Mouse (Mus musculus) midbrain, embryonic 16.5 days (tissue): ENCODE data around the gene Mrpl18. TPM values are rescaled to one million over a fixed set of nuclear protein-coding genes. Genes with fewer than 3 reads are reported as not detected.

Experiments used
- ATAC-seq: fragments of 200-750 bp; cut with Nextera tagmentation; 2 replicates; pipeline ENCODE4 v1.8.0; 2017; ENCODE audit warnings: moderate TSS enrichment
- H3K27ac ChIP-seq: fragments of 300-500 bp; sonication (generic); 2 replicates; pipeline ENCODE4 v1.5.1; 2014; ENCODE audit warnings: mild to moderate bottlenecking, low read length, mixed read lengths
- H3K27me3 ChIP-seq: fragments of 300-500 bp; sonication (generic); 2 replicates; pipeline ENCODE4 v1.6.1; 2014; ENCODE audit warnings: low read depth, low read length, mixed read lengths; ENCODE audit not compliant: control insufficient read depth, insufficient read depth
- H3K36me3 ChIP-seq: fragments of 300-500 bp; sonication (generic); 2 replicates; pipeline ENCODE4 v1.6.1; 2014; ENCODE audit warnings: mild to moderate bottlenecking, low read length, moderate library complexity, mixed read lengths; ENCODE audit not compliant: control insufficient read depth, insufficient read depth
- H3K4me1 ChIP-seq: fragments of 300-500 bp; sonication (generic); 2 replicates; pipeline ENCODE4 v1.6.1; 2014; ENCODE audit warnings: mild to moderate bottlenecking, low read length, mixed read lengths; ENCODE audit not compliant: control insufficient read depth, insufficient read depth
- H3K4me2 ChIP-seq: fragments of 300-500 bp; sonication (generic); 2 replicates; pipeline ENCODE4 v1.6.1; 2014; ENCODE audit warnings: mild to moderate bottlenecking, low read length, mixed read lengths
- H3K4me3 ChIP-seq: fragments of 300-500 bp; sonication (generic); 2 replicates; pipeline ENCODE4 v1.5.1; 2014; ENCODE audit warnings: low read depth, mild to moderate bottlenecking, low read length, moderate library complexity, mixed read lengths
- H3K9ac ChIP-seq: fragments of 300-500 bp; sonication (generic); 2 replicates; pipeline ENCODE4 v1.6.1; 2014; ENCODE audit warnings: low read depth, low read length, mixed read lengths
- H3K9me3 ChIP-seq: fragments of 300-500 bp; sonication (generic); replicated peaks from 2 replicates; pipeline ENCODE4 v1.6.1; 2014; ENCODE audit warnings: mild to moderate bottlenecking, low read length, mixed read lengths; ENCODE audit not compliant: control insufficient read depth, poor library complexity, severe bottlenecking
- WGBS: fragments of 180-500 bp; shearing (Covaris S2); extraction: QIAGEN DNeasy Blood & Tissue Kit; methylation state at CpG from one replicate; pipeline ENCODE4 v1.1.7; 2014; 5-methylcytosine and 5-hydroxymethylcytosine counted together
- microRNA-seq: library from miRNA; unstranded; fragments of <30 nt; microRNA quantifications from one replicate; pipeline ENCODE4, GENCODE M21; 2017
- polyA plus RNA-seq: library from polyadenylated mRNA; unstranded; fragments of >200 nt; fragmentation: Nextera tagmentation; extraction: Ambion mirVana; gene quantifications from 2 replicates; pipeline ENCODE4 v1.2.1, GENCODE M21; 2015

The Mrpl18 gene
- polyA plus RNA-seq, 1 experiment from 2014 or later = 117 TPM

DNA sequence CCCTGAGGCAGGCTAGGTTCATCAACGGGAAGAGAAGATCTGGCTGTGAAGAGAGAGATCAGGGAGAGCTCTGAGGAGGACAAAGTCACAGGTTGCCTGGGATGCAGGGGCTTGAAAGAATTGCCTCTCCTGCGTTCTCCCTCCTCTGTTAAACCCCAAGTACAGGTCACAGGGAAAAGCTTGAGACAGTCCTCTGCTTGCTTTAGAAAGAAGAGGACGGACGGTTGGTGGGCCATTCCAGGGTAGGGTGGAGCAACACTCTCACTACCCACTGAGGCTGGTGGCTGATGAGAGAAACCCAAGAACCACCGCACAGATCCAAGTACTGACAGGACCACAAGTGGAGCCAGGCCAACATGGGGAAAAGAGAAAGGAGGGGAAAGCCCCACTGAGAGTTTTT, 40.4 kb downstream of the Mrpl18 start, which contains the start of gene Mrgprh:
TSS of gene Mrgprh (plus strand) at position 301 of the 400 bp plus-strand sequence.
- WGBS = 73% methylated on average over 5 of the region's 5 CpGs
- no peak within 1 kb of the TSS for H3K27ac ChIP-seq

DNA sequence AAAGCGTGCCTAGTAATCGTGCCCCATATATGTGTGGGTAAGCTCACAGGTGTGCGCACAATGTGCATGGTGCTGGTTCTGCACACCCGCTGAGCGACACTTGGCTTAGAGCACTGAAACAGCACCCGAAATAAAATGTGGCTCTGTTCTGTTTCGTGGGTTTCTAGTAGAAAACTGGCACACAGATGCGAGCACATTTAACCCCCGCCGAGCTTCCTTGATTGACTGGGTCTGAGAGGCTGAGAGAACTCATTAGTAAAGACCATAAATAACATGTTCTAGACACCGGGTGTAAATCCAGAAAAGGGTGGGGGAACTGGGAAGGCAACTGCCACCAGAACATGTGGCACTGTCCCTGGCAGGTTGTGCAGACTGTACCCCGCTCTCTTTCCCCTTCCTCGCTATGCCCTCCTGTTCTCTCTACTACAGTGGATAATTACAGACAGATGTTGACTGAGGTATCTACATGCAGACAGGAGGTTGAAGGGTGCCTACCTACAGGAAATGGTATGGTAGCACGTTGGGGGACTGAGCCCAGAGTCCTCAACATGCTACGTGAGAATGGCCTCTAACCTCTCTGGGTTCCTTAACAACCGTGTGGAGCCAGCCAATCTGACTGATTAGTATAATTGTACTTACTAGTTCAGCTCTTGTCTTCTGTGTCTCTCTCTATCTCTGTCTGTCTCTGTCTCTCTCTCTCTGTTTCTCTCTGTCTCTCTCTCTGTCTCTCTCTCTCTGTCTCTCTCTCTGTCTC, 43.7 kb downstream of the Mrpl18 start:
- 79% methylated on average over 16 of the region's 16 CpGs for WGBS
- no peaks in the 10 kb centered on the region for H3K27me3 ChIP-seq
- no peak overlapping the region for H3K4me3 ChIP-seq
- no peaks in the 10 kb centered on the region for H3K9me3 ChIP-seq
- no peak overlapping the region for H3K27ac ChIP-seq
- no peak overlapping the region for H3K4me2 ChIP-seq
- no peak for ATAC-seq
- no peaks in the 10 kb centered on the region for H3K36me3 ChIP-seq
- no peak overlapping the region for H3K9ac ChIP-seq
- no peaks in the 10 kb centered on the region for H3K4me1 ChIP-seq

More for the DNA sequence above, 40.4 kb downstream of the Mrpl18 start, which contains the start of gene Mrgprh:
- Histone ChIP-seq H3K9ac (no peak within 1 kb of the TSS), H3K36me3 (no peaks in the 10 kb centered on the region), H3K4me3 (no peak within 1 kb of the TSS), H3K4me1 (no peaks in the 10 kb centered on the region; the same call in 1 of the 2 replicates), H3K4me2 (no peak within 1 kb of the TSS), H3K27me3 (no peaks in the 10 kb centered on the region), H3K9me3 (no peaks in the 10 kb centered on the region)
- no peak for ATAC-seq

DNA sequence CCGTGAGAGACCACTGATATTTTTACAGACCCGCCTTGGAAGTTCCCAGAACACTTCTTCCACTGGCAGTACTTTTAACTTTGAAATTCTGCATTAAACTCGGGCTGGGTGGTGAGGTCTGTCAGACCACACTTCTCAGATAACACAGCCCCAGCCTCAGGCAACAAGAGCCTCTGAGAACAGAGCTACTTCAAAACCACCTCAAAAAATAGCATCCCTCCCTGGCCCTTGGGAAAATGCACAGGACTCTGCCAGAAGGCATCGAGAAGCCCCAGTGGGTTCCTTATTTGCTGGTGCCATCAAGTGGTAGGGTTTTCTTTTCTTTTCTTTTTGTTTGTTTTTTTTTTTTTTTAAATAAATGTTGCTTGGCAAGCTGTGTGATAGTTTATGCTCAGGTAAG, 47.5 kb downstream of the Mrpl18 start:
- 44% methylated on average over 4 of the region's 4 CpGs for WGBS
- Histone ChIP-seq H3K4me1 (no peaks in the 10 kb centered on the region), H3K27me3 (no peaks in the 10 kb centered on the region), H3K4me2 (no peak overlapping the region), H3K36me3 (no peaks in the 10 kb centered on the region), H3K4me3 (no peak overlapping the region), H3K9ac (no peak overlapping the region), H3K9me3 (no peaks in the 10 kb centered on the region), H3K27ac (no peak overlapping the region)
- ATAC-seq = no peak

DNA sequence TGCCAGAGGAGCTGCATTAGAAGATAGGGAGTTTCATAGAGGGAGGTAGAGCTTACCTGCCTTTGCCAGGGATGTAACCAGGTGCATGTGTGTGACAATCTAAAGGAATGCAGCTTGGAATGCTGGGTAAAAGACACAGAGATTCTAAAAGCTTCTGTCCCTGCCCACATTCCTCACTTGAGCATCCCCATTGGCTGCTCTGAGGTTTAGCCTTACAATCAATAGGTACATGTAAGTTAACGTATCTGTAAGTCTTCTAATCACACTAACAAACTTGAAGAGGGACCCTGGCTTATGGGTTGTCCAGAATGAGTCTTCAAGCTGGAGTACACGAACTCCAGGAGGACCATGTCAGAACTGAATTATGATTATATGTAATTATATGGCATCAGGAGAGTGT, 48.1 kb downstream of the Mrpl18 start, which contains the start of gene Mas1:
TSS of gene Mas1 (minus strand) at position 101 of the 400 bp plus-strand sequence.
- Histone ChIP-seq H3K9ac (no peak within 1 kb of the TSS), H3K4me1 (no peaks in the 10 kb centered on the region), H3K4me3 (no peak within 1 kb of the TSS), H3K9me3 (no peaks in the 10 kb centered on the region), H3K36me3 (no peaks in the 10 kb centered on the region), H3K27ac (no peak within 1 kb of the TSS), H3K27me3 (no peaks in the 10 kb centered on the region), H3K4me2 (no peak within 1 kb of the TSS)
- 70% methylated on average over 2 of the region's 2 CpGs for WGBS
- ATAC-seq = no peak

DNA sequence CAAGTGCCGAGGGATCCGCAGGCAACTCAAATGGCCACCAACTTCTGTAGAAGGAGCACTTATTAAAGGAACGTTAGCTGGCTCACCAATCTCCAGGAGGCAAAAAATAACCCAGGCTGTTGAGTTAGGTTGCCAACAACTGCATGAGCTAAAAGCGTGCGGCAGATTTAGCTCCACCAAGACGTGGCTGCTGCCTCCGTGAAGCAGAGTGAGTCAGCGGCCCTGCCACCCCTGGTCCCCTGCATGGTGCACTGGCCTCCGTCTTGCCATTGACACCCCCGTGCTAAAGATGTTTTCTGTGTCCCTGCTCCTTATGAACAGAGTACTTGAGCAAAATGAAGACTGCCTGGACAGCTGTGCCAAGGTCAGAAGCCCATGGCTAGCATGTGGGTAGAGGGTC, 49.3 kb downstream of the Mrpl18 start:
- Histone ChIP-seq H3K4me1 (no peaks in the 10 kb centered on the region), H3K27ac (no peak overlapping the region), H3K27me3 (no peaks in the 10 kb centered on the region), H3K9ac (no peak overlapping the region), H3K36me3 (no peaks in the 10 kb centered on the region), H3K4me2 (no peak overlapping the region), H3K4me3 (no peak overlapping the region), H3K9me3 (no peaks in the 10 kb centered on the region)
- no peak for ATAC-seq
- 84% methylated on average over 10 of the region's 10 CpGs for WGBS

DNA sequence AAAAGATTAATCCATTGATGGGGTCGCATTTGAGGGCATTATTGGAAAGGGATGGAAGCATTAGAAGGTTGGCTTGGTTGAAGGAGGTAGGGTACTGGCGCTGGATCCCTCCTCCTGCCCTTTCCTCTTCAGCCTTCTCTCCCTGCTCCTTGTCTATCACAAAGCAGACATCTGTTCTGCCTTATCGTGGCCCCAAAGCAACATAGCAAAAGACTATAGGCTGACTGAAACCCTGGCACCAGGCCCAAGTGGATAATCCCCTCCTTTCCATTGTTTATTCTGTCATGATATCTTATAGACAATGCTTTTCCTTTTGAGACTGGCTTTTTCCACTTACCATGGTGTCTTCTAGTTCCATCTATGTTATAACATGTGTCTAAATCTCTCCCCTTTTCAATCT, 50.7 kb downstream of the Mrpl18 start:
- Histone ChIP-seq H3K27me3 (no peaks in the 10 kb centered on the region), H3K9ac (no peak overlapping the region), H3K4me3 (no peak overlapping the region), H3K4me1 (no peaks in the 10 kb centered on the region), H3K4me2 (no peak overlapping the region), H3K27ac (no peak overlapping the region), H3K9me3 (no peaks in the 10 kb centered on the region), H3K36me3 (no peaks in the 10 kb centered on the region)
- ATAC-seq = no peak
- WGBS = 55% methylated on average over 3 of the region's 3 CpGs

DNA sequence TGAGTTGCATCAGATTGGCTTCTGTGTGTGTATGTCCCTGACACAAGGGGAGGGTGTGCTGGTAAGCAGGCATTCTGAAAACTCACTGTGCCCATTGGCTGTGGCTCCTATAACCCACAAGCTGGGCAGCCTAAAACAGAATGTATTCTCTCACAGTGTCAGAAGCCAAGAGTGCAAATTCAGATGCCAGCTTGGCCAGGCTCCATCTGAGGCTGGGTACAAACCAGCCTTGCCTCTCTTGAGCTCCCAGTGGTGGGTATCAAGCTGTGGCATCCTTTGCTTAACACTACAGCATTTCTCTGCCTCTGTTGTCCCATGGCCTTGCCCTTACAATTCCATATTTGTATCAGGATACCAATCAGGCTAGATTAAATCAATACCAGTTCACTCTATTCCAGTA, 52.0 kb downstream of the Mrpl18 start:
- no peak for ATAC-seq
- Histone ChIP-seq H3K9ac (no peak overlapping the region), H3K27me3 (no peaks in the 10 kb centered on the region), H3K9me3 (no peaks in the 10 kb centered on the region), H3K27ac (no peak overlapping the region), H3K4me3 (no peak overlapping the region), H3K4me1 (no peaks in the 10 kb centered on the region), H3K36me3 (no peaks in the 10 kb centered on the region), H3K4me2 (no peak overlapping the region)

Small RNA genes within 50 kb of the gene (microRNA-seq; reads per million reads assigned to microRNA genes)
- not detected for gene Gm24085

Other genes starting within 250 kb of the Mrpl18 start
- not detected in 2 replicates for gene Slc22a1, start 240.5 kb downstream of the Mrpl18 start, polyA plus RNA-seq
- gene Igf2r, start 146.7 kb downstream of the Mrpl18 start, polyA plus RNA-seq = 9.6 and 10.9 TPM in 2 replicates
- gene Mas1, start 48.2 kb downstream of the Mrpl18 start, polyA plus RNA-seq = not detected in 2 replicates
- gene Mrgprh, start 40.3 kb downstream of the Mrpl18 start, polyA plus RNA-seq = not detected in 2 replicates
- 0.75 and 1.7 TPM in 2 replicates for gene Pnldc1, start 6.1 kb downstream of the Mrpl18 start, polyA plus RNA-seq
- gene Tcp1, start 644 bp downstream of the Mrpl18 start, polyA plus RNA-seq = 347 and 381 TPM in 2 replicates
- gene Acat3, start 24.3 kb upstream of the Mrpl18 start, polyA plus RNA-seq = 0.76 and 1.4 TPM in 2 replicates
- 378 and 382 TPM in 2 replicates for gene Acat2, start 44.4 kb upstream of the Mrpl18 start, polyA plus RNA-seq
- gene Wtap, start 77.8 kb upstream of the Mrpl18 start, polyA plus RNA-seq = 133 and 136 TPM in 2 replicates
- gene Sod2, start 90.5 kb upstream of the Mrpl18 start, polyA plus RNA-seq = 111 and 118 TPM in 2 replicates
- 0.19 TPM in 1 of 2 replicates, not detected in the other for gene Gpr31b, start 136.0 kb upstream of the Mrpl18 start, polyA plus RNA-seq
- 0.30 TPM in 1 of 2 replicates, not detected in the other for gene Tcp10b, start 144.8 kb upstream of the Mrpl18 start, polyA plus RNA-seq
- not detected in 2 replicates for gene Unc93a, start 215.5 kb upstream of the Mrpl18 start, polyA plus RNA-seq